Mouse (Mus musculus): ENCODE results near the gene Gm21988. TPM values are rescaled to one million over a fixed set of nuclear protein-coding genes. Genes with fewer than 3 reads are reported as not detected.

The Gm21988 gene
- polyA plus RNA-seq, 2 experiments, result 4.2 to 4.5 TPM

DNA sequence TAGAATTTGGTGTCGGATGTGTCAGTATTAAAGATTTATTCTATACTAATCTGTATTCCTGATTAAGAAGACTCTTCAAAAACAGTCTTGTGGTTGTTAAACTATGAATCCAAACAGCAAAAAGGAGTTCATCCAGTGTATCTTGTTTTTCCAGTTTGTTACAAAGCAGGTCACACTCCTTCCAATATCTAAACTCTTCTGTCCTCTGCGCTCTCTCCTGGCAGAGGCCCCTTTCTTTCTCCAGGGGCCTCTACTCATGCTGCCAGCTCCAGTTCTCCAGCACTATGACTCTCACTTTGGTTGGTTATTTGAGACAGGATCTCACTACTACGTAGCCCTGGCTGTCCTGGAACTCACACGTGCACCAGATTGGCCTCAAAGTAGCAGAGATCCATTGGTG lies 26.2 kb upstream of the Gm21988 start:
- H3K4me3 ChIP-seq (ENCODE audit: insufficient read depth in 1 of 2, low read depth in 2 of 2, low read length in 2 of 2), result no peak overlapping the region
- ATAC-seq (ENCODE audit: insufficient read depth), result no peak
- no peak overlapping the region for H3K4me2 ChIP-seq (ENCODE audit: low read depth)
- DNase-seq (ENCODE audit: low read depth in 3 of 3, low spot score in 3 of 3), result no peak
- TF ChIP-seq EP300 (IDR thresholded peaks at IDR 0.05; ENCODE audit: low read depth) (no peak), CTCF (IDR thresholded peaks at IDR 0.05; ENCODE audit: low read depth) (no peak)
- no peak overlapping the region for H3K27ac ChIP-seq
- 73% methylated on average over 4 of the region's 4 CpGs for WGBS (ENCODE audit: insufficient replicate concordance)
- H3K9me3 ChIP-seq (ENCODE audit: control insufficient read depth, low read length), result no peaks in the 10 kb centered on the region
- H3K4me1 ChIP-seq (replicated peaks; ENCODE audit: control insufficient read depth in 2 of 2, insufficient read depth in 2 of 2, low read length in 1 of 2), result no peaks in the 10 kb centered on the region
- H3K36me3 ChIP-seq (replicated peaks; ENCODE audit: control insufficient read depth, insufficient read depth, low read depth), result no peaks in the 10 kb centered on the region
- H3K9ac ChIP-seq (replicated peaks), result no peak overlapping the region
- no peaks in the 10 kb centered on the region for H3K27me3 ChIP-seq (ENCODE audit: control insufficient read depth, insufficient read depth, low read length)

DNA sequence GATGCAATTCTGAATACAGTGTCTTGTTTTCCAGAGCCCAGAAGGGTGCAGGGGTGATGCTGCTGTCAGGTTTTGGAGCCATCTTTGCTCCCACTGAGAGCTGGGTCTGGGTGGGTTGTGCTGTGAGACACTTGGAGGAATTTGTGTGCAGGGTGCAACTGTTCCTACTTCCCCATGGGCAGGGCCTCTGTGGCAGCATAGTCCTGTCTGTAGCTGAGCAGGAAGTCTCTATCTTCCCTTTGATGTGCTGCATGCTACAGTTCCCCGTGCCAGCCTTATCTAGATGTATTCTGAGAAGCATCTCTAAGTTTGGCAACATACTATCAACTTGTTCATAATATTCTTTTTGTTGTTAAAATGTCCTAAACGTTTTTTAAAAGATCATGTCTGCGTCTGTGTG lies 25.6 kb upstream of the Gm21988 start:
- 23% methylated on average over 3 of the region's 3 CpGs for WGBS (ENCODE audit: insufficient replicate concordance)
- Histone ChIP-seq H3K4me3 (ENCODE audit: insufficient read depth in 1 of 2, low read depth in 2 of 2, low read length in 2 of 2) (no peak overlapping the region), H3K9me3 (ENCODE audit: control insufficient read depth, low read length) (no peaks in the 10 kb centered on the region), H3K27ac (no peak overlapping the region), H3K4me1 (replicated peaks; ENCODE audit: control insufficient read depth in 2 of 2, insufficient read depth in 2 of 2, low read length in 1 of 2) (no peaks in the 10 kb centered on the region), H3K9ac (replicated peaks) (no peak overlapping the region), H3K27me3 (ENCODE audit: control insufficient read depth, insufficient read depth, low read length) (no peaks in the 10 kb centered on the region), H3K4me2 (ENCODE audit: low read depth) (no peak overlapping the region), H3K36me3 (replicated peaks; ENCODE audit: control insufficient read depth, insufficient read depth, low read depth) (no peaks in the 10 kb centered on the region)
- TF ChIP-seq EP300 (IDR thresholded peaks at IDR 0.05; ENCODE audit: low read depth) (no peak), CTCF (IDR thresholded peaks at IDR 0.05; ENCODE audit: low read depth) (no peak)
- ATAC-seq (ENCODE audit: insufficient read depth), result no peak
- no peak for DNase-seq (ENCODE audit: low read depth in 3 of 3, low spot score in 3 of 3)

DNA sequence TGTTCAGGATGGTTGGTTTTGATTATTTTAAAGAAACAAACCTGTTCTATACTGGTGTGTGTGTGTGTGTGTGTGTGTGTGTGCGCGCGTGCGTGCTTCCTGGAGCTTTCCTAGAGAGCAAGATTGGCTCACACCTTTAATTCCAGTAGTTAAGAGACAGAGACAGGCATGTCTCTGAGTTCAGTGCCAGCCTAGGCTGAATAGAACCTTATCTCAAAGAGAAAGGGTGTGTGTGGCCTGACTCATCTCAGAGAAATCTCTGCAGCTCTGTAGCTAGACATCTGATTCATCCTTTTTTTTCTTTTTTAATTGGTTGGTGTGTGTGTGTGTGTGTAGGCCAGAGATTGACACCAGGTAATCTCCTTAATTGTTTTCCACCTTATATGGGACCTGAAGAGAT lies 19.4 kb upstream of the Gm21988 start:
- Histone ChIP-seq H3K27ac (no peak overlapping the region), H3K9me3 (ENCODE audit: control insufficient read depth, low read length) (no peaks in the 10 kb centered on the region), H3K9ac (replicated peaks) (no peak overlapping the region), H3K4me2 (ENCODE audit: low read depth) (no peak overlapping the region), H3K36me3 (replicated peaks; ENCODE audit: control insufficient read depth, insufficient read depth, low read depth) (no peaks in the 10 kb centered on the region), H3K4me3 (ENCODE audit: insufficient read depth in 1 of 2, low read depth in 2 of 2, low read length in 2 of 2) (no peak overlapping the region), H3K4me1 (replicated peaks; ENCODE audit: control insufficient read depth in 2 of 2, insufficient read depth in 2 of 2, low read length in 1 of 2) (no peaks in the 10 kb centered on the region), H3K27me3 (ENCODE audit: control insufficient read depth, insufficient read depth, low read length) (peaks cover 16% of the 10 kb centered on the region)
- WGBS (ENCODE audit: insufficient replicate concordance), result 83% methylated on average over 4 of the region's 4 CpGs
- TF ChIP-seq EP300 (IDR thresholded peaks at IDR 0.05; ENCODE audit: low read depth) (no peak), CTCF (IDR thresholded peaks at IDR 0.05; ENCODE audit: low read depth) (no peak)
- no peak for DNase-seq (ENCODE audit: low read depth in 3 of 3, low spot score in 3 of 3)
- no peak for ATAC-seq (ENCODE audit: insufficient read depth)

DNA sequence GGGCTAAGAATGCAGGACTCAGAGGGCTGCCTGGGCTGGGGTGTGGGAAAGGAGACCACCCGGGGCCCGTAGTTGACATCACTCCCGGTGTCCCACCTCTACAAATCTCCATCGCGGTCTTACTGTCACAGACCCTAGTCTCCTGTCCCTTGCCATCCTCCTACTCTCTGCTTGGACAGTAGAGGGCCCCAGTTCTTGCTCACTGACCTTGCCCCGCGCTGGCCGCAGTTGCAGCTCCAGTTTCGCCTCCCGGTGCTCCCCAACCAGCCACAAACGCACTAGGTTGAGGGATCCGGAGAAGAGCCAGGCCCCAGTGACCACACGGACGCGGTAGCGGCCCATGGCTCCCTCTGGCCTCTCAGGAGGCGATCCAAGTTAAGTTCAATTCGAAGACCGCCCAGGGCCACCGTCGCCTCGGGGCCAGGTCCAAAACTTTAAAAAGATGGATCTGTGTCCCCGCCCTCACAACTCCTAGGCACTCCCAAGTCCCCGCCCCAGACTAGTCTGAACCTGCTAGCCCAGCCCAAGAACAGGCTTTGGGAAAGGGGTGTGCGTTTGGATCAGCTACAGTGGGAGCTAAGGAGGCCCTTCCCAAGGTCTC lies 15.4 kb upstream of the Gm21988 start, which contains the start of gene Alox12:
Gene Alox12, minus strand, starts transcription at position 423 of the 601 bp plus-strand sequence.
- Histone ChIP-seq H3K4me2 (ENCODE audit: low read depth) (peak within 1 kb of the TSS; percentile 36), H3K9ac (replicated peaks) (no peak within 1 kb of the TSS; the same call in 1 of the 2 replicates), H3K4me1 (replicated peaks; ENCODE audit: control insufficient read depth in 2 of 2, insufficient read depth in 2 of 2, low read length in 1 of 2) (0 out of 4 replicates have a peak, but pooled peaks cover 0 to 2% of the 10 kb centered on the region in 2 experiments), H3K27me3 (ENCODE audit: control insufficient read depth, insufficient read depth, low read length) (peaks cover 30% of the 10 kb centered on the region), H3K36me3 (replicated peaks; ENCODE audit: control insufficient read depth, insufficient read depth, low read depth) (no peaks in the 10 kb centered on the region), H3K9me3 (ENCODE audit: control insufficient read depth, low read length) (no peaks in the 10 kb centered on the region), H3K27ac (no peak within 1 kb of the TSS), H3K4me3 (ENCODE audit: insufficient read depth in 1 of 2, low read depth in 2 of 2, low read length in 2 of 2) (peak within 1 kb of the TSS; percentile 25 to 26; a peak in 2 of 4 replicates)
- DNase-seq (ENCODE audit: low read depth in 3 of 3, low spot score in 3 of 3) (no peak), ATAC-seq (ENCODE audit: insufficient read depth) (no peak)
- whole genome bisulfite sequencing (ENCODE audit: insufficient replicate concordance), result 5% methylated on average over 25 of the region's 25 CpGs
- TF ChIP-seq CTCF (IDR thresholded peaks at IDR 0.05; ENCODE audit: low read depth), result peak; percentile 35; the same call in 1 of the 2 replicates
- TF ChIP-seq EP300 (IDR thresholded peaks at IDR 0.05; ENCODE audit: low read depth), result no peak

DNA sequence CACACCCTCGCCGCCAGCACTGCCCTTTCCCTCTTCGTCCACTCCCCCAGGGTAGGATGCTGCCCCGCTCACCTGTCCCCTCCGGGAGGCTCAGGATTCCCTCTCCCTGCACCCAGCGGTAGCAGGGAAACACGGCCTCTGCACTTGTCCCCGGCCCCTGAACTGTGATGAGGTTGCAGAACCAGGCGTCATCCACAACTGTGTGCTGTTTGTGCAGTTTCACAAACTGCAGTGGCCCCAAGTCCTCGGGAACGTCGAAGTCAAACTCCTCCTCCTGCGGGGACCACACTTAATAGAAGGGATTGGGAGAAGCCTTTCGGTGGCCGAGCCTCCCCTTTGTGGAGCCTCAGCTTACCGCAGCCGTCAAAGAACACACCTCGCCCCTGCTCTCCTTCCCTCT lies 14.7 kb upstream of the Gm21988 start:
- TF ChIP-seq EP300 (IDR thresholded peaks at IDR 0.05; ENCODE audit: low read depth) (no peak), CTCF (IDR thresholded peaks at IDR 0.05; ENCODE audit: low read depth) (no peak)
- H3K9me3 ChIP-seq (ENCODE audit: control insufficient read depth, low read length), result no peaks in the 10 kb centered on the region

More for the DNA sequence above, 14.7 kb upstream of the Gm21988 start:
- H3K4me1 ChIP-seq (replicated peaks; ENCODE audit: control insufficient read depth in 2 of 2, insufficient read depth in 2 of 2, low read length in 1 of 2), result 0 out of 4 replicates have a peak, but pooled peaks cover 0 to 2% of the 10 kb centered on the region in 2 experiments
- H3K9ac ChIP-seq (replicated peaks), result no peak overlapping the region; the same call in 1 of the 2 replicates
- ATAC-seq (ENCODE audit: insufficient read depth), result no peak
- WGBS (ENCODE audit: insufficient replicate concordance), result 4% methylated on average over 18 of the region's 18 CpGs
- no peak overlapping the region for H3K27ac ChIP-seq
- H3K4me3 ChIP-seq (ENCODE audit: insufficient read depth in 1 of 2, low read depth in 2 of 2, low read length in 2 of 2), result 0 out of 4 replicates have a peak overlapping the region, but pooled peaks of 1 of the 2 experiments have one; percentile 15
- H3K27me3 ChIP-seq (ENCODE audit: control insufficient read depth, insufficient read depth, low read length), result peaks cover 30% of the 10 kb centered on the region
- H3K4me2 ChIP-seq (ENCODE audit: low read depth), result peak overlapping the region; percentile 36; the same call in 1 of the 2 replicates
- no peaks in the 10 kb centered on the region for H3K36me3 ChIP-seq (replicated peaks; ENCODE audit: control insufficient read depth, insufficient read depth, low read depth)
- no peak for DNase-seq (ENCODE audit: low read depth in 3 of 3, low spot score in 3 of 3)
